Mouse (Mus musculus) c-Kit-negative CD71-positive TER-119-positive erythroid progenitor cells, embryonic 14.5 days (primary cell): ENCODE data around the gene Ska2.

Experiments
- DNase-seq: peaks from one replicate; pipeline ENCODE4 v3.0.0-alpha.2; 2013; ENCODE audit warnings: low read depth, low spot score

The Ska2 gene

GRCm38 (mm10) chr11:87173625-87174024 lies 64.6 kb downstream of the Ska2 start:
- no peak for DNase-seq
